Mouse (Mus musculus) c-Kit-positive CD71-negative TER-119-negative erythroid progenitor cells, embryonic 14.5 days (primary cell): ENCODE measurements at regions not wholly inside any gene's neighbourhood (a gene's known extent, or its start where the extent isn't known, plus 50 kb on each side); places are given as distances from the start of the nearest gene placed in this dataset.
A peak's percentile ranks its signal among the peaks of the same experiment; 100 is the strongest.

Source experiments
- DNase-seq: peaks from one replicate; pipeline ENCODE4 v3.0.0-alpha.2; 2013; ENCODE audit warnings: low read depth

GRCm38 (mm10) chr6:100390258-100390910, 103.1 kb upstream of the Rybp start:
- no peak for DNase-seq

DNA sequence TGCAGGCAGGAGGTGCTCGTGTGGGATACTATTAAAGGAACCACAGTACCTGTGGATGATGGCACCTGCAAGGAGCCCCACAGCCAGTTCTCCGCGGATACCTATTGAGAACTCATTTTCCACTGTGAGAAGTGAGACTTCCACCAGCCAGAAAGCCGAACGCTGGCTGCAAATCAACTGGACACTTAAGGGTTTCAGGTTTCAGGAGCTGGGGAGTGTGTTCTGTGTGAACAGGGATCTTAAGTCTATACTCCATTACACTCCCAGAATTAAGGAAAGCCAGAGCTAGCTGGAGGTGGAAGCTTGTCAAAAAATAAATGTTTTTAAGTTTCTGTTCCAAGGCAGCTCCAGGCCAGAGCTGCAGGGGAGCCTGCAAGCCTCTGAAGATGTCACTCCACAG, 99.8 kb upstream of the Rybp start:
- no peak for DNase-seq

- DNase-seq = no peak
These were observed 98.4 kb upstream of the Rybp start for GRCm38 (mm10) chr6:100385640-100386039.

DNA sequence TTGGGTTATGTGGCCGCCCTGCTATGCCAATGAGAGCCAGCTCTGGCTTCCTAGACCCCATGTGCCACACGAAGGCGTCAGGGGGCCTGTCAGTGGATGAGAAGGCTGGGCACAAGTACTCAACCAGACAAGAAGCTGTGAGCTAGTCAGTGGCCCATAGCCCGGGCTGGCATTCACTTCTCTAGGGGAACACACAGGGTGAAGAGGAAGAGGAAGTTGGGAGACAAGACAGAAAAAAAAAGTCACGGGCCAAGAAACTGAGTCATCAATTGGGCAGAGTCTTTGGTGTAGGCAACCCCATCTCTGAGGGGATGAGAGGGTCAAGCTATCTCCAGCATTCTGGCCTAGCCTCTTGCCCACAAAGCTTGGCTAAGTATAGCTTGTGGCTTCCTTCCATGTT, 93.8 kb upstream of the Rybp start:
- DNase-seq = peak; percentile 45

GRCm38 (mm10) chr6:100380536-100380935, 93.3 kb upstream of the Rybp start:
- no peak for DNase-seq

GRCm38 (mm10) chr6:100379792-100380191, 92.5 kb upstream of the Rybp start:
- DNase-seq = no peak

DNA sequence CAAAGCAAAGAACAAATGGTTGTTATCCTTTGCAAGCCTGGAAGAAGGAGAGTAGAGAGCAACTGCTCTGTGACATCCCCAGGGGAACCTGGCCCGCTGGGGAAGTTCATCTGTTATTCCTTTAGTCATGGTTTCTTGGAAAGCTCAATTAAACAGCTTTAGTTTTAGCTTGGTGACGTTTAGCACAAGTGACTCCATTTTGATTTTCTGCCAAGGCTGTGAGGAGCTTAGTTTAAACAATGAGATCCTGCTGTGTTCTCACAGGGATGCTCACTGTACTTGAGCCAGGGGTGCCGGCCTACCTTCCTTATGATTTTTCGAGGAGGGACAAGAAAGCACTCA, 91.2 kb upstream of the Rybp start:
- no peak for DNase-seq

DNA sequence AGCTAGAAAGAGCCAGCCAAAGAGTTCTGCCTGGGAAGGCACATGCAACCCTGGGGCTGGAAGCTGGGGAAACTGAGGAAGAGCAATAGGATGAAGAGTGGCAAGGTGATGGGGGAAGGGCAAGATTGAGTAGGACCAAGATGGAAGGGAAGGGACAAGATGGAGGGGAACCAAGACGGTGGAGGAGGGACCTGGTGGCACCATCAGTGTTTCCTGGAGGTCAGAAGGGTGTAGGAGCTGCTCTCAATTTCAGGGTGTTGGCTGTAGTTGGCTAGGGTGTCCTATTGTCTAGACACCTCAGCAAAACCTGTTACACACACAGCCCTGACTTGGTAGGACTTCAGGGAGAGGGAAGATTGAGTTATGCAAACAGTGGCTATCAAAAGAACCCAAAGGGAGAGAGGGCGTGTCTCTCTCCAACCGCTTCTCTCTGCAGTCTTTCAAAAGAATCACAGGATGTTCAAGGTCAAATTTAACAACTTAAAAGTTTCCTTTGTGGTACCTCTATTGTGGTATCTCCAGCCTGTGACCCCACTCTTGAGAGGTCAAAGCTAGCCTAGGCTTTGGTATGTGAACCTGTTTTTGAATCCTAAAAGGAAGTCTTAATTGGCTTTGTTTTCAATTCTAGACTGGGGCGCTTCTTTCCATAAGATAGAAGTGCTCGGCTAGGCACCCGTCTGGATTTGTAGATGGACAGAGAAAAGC, 90.7 kb upstream of the Rybp start:
- DNase-seq = no peak

GRCm38 (mm10) chr6:100376656-100377055, 89.4 kb upstream of the Rybp start:
- DNase-seq = no peak

DNA sequence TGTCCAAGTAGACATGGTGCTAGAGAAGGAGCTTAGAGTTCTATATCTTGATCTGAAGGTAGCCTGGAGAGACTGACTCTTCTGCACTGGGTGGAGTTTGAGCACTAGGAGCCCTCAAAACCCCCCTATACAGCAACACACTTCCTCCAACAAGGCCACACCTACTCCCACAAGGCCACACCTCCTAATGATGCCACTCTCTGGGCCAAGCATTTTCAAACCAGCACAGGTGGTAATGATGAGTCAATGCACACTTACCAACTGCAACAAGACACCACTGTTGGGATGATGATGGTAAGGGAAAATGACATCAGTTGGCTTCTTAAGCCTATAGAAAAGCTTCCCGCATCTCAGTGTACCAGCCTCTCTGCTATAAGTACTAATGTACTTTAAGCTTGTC, 83.5 kb upstream of the Rybp start:
- no peak for DNase-seq

DNA sequence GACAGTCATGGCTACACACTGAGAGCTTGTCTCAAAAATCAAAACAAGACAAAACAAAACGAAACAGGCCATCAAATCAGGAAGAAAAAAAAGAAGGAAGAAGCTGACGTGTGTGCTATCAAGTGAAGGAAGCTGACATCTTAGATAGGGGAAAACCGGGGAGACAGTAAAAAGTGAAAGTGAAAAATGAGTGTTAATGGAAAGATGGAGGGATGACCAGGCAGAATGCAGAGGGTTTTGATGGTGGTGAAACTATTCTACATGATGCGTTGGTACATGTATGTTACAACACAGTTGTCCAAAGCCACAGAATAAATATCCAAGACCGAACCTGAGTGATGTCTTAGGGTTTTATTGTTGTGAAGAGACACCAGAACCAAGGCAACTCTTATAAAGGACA, 83.1 kb upstream of the Rybp start:
- DNase-seq = no peak

GRCm38 (mm10) chr6:100366231-100366630, 78.9 kb upstream of the Rybp start:
- DNase-seq = no peak

DNA sequence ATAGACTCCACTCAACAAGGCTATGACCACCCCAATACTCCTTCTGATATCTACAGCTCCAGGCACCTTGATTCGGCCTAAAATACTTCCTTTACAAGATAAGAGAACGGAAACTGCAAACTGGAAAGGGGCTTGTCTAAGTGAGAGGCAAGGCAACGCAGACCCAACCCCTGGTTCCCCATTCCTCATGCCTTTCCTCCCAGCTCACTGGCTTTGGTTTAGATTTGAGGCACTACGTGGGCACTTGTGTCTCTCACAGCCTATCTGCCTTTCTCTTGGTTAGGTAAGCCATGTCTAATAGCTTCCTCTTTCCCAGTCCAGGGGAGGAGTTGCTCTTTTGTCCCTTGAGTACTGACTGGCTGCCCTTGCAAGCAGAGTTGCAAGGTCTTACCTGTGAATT, 78.5 kb upstream of the Rybp start:
- DNase-seq = peak; percentile 32

DNA sequence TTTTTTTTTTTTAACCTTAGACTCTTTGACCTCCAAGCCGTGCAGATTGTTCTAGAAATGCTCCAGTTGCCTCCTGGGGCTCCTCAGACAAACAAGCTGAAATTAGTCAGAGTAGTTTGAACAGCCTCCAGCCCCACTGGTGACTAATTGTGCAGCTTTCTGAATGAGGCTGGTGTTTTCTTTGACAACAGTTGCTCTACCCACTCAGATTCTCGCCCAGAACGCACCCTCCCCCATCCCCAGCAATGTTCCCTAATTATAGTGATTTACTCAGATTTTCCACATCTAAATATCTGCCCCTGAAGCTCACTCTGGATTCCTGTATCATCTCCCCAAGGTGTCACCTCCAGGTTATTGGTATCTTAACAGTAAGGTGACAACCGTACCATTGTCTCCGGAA, 76.4 kb upstream of the Rybp start:
- DNase-seq = no peak

DNA sequence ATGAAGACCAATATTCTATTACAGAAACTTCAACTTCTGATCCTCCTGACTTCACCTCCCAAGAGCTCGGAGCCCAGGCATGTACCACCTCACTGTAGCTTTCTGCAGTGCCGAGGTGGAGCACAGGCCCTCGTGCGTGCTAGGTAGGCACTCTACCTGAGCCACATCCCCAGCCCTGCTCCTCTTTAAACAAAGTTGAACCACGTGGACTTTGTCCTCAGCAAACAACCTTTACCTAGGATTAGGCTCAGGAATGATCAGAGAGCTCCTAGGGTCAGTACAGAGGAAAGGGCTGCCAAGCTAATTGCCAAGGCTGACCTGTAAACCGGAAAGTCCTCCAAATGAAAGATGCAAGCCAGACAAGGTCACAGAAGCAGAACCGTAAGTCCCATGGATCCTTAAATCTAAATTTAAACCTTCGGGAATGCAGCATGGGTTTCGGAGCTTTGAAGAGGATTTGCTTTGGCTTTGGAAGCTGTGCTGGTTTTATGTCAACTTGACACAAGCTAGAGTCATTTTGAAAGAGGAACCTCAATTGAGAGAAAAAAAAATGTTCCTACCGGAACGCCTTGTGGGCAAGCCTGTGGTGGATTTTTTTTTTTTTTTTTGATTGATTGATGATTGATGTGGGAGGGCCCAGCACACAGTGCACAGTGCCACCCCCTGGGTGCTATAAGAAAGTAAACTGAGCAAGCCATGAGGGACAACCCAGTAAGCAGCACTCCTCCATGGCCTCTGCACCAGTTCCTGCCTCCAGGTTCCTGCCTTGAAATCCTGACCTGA, 69.5 kb upstream of the Rybp start:
- DNase-seq = no peak

- no peak for DNase-seq
These were observed 68.6 kb upstream of the Rybp start for GRCm38 (mm10) chr6:100355858-100356257.

GRCm38 (mm10) chr6:100347481-100347880, 60.2 kb upstream of the Rybp start:
- no peak for DNase-seq

- DNase-seq = no peak
These were observed 57.8 kb upstream of the Rybp start for GRCm38 (mm10) chr6:100345073-100345472.

GRCm38 (mm10) chr6:100341305-100342290, 54.3 kb upstream of the Rybp start:
- DNase-seq = peak; percentile 42

GRCm38 (mm10) chr6:100338291-100338690, 51.0 kb upstream of the Rybp start:
- no peak for DNase-seq
